Mouse (Mus musculus) effector memory CD4-positive, alpha-beta T cell, adult 5 months (primary cell): ENCODE results near the gene Olfr263. TPM values are rescaled to one million over a fixed set of nuclear protein-coding genes. Genes with fewer than 3 reads are reported as not detected.

Experiments
- polyA plus RNA-seq: library from polyadenylated mRNA; unstranded; fragments of 100-300 nt; shearing (Covaris generic); gene quantifications from one replicate; pipeline ENCODE4 v1.2.1, GENCODE M21; 2017

Olfr263 gene
- polyA plus RNA-seq = not detected

DNA sequence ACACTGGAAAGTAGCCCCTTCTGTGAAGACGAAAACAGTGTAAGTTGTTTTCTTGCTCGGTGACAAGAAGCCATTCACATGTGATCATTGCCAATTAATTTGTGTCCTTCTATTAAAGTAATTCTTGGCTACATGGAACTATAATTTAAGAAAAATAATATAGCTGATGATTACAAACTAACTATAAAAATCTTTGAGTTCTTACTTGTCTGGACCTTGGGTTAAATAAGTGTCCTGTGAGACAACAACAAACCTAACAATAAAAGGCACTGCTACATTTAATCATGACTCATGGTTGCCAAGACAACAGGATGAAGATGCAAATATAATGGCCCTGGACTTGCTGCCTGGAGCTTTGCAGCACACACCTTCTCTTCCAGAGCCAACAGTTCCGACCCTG lies at the start of gene Olfr263:
TSS of gene Olfr263 (plus strand) at position 301 of the 400 bp plus-strand sequence.

DNA sequence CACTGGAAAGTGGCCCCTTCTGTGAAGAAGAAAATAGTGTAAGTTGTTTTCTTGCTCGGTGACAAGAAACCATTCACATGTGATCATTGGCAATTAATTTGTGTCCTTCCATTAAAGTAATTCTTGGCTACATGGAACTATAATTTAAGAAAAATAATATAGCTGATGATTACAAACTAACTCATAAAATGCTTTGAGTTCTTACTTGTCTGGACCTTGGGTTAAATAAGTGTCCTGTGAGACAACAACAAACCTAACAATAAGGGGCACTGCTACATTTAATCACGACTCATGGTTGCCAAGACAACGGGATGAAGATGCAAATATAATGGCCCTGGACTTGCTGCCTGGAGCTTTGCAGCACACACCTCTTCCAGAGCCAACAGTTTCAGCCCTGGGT lies 18.3 kb upstream of the Olfr263 start, which contains the start of gene Olfr1369-ps1:
TSS of gene Olfr1369-ps1 (plus strand) at position 301 of the 400 bp plus-strand sequence.

DNA sequence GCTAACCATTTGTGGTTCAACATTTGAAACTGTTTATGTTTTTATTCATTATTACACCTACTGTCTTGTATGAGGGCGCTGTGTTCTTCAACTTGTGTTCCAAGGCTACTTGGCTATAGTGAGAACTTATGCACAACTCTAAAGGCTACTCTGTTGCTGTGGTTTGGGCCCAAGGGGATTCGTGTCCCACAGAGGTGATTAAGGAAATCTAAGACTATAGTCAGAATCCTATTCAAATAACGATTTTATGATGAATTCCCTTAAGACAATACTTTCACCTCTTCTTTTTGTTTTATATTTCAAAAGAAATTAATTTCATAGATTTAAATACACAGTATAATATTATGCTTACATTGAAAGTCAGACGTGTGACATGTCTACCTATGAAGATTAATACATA lies 16.3 kb downstream of the Olfr263 start, which contains the start of gene Olfr1368:
TSS of gene Olfr1368 (minus strand) at position 101 of the 400 bp plus-strand sequence.

DNA sequence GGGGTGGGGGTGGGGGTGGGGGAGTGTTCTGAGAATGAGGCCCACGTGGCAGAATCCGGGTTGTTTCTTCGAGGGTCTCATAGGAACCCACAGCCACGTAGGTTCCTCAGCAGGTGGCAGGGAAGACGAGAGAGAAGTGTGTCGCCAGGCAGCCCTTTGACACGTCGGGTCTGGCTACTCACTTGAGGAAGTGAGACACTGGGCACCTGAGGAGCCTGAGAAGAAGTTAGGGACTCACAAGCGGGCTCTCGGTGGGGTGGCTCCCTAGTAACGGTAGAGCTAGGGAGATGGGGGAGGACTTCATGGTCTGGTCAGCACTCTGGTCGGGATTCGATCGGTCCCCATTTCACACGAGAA lies 49.9 kb downstream of the Olfr263 start, which contains the start of gene Trim27:
TSS of gene Trim27 (plus strand) at position 79 of the 357 bp plus-strand sequence.

Other genes with a start within 250 kb of the Olfr263 start
- gene Olfr1370, start 54.7 kb upstream of the Olfr263 start, polyA plus RNA-seq = 0.19 TPM
- gene Olfr1369-ps1, start 18.2 kb upstream of the Olfr263 start, polyA plus RNA-seq = not detected
- not detected for gene Olfr1368, start 16.2 kb downstream of the Olfr263 start, polyA plus RNA-seq
- gene Trim27, start 49.8 kb downstream of the Olfr263 start, polyA plus RNA-seq = 124 TPM
- 0.22 TPM for gene Gpx5, start 163.1 kb downstream of the Olfr263 start, polyA plus RNA-seq
- gene Gpx6, start 182.5 kb downstream of the Olfr263 start, polyA plus RNA-seq = not detected
- not detected for gene Olfr1367, start 217.3 kb downstream of the Olfr263 start, polyA plus RNA-seq
- gene Zscan12, start 233.2 kb downstream of the Olfr263 start, polyA plus RNA-seq = 3.6 TPM